Mouse (Mus musculus) testis, postnatal 14 days (tissue): Measurements from ENCODE around the gene D630039A03Rik.

ENCODE experiments used
- DNase-seq: peaks from one replicate; pipeline ENCODE4 v3.0.0; 2021; ENCODE audit warnings: low spot score

The D630039A03Rik gene

GRCm38 (mm10) chr4:57916201-57916661 is at the start of gene D630039A03Rik:
TSS of gene D630039A03Rik (minus strand) at chr4:57916297.
- peak; percentile 43 for DNase-seq

DNA sequence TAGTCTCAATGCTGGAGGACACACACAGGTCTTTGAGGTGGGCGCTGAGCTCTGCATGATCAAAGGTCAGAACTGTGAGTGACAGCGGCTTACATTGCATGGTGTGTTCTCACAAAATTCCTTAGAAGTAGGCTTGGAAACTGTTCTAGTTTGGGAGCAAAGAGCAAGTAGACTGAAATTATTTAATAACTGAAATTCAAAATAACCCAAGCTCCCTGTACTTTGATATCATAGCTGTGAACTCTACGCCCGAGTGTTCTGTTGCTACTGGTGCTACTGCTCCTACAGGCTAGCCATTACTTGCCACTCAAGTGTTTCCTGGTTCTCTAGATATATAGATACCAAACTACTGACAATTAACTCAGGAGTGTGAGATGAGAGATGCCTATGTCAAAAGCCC is 49.4 kb upstream of the D630039A03Rik start:
- DNase-seq: no peak

DNA sequence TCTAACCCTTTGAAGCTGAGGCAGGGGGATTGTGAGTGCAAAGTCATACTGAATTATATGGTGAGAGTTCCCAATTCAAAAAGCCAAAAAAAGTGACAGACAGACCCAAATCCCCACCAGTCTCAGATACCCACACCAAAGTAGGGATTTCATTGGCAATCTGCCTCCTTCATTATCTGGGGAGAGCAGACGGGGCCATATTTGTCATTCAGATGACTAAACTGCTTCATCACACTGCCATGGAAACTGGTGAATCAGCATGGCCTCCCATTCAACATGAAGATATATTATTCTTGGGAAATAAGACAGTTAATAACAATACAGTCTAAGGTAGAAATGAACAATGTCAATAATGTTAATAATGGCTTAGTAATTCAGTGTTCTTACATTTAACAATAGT is 48.0 kb upstream of the D630039A03Rik start:
- DNase-seq: no peak

- no peak for DNase-seq
Observed at GRCm38 (mm10) chr4:57959056-57959455, 43.0 kb upstream of the D630039A03Rik start.

GRCm38 (mm10) chr4:57958098-57958497 is 42.0 kb upstream of the D630039A03Rik start:
- no peak for DNase-seq

DNA sequence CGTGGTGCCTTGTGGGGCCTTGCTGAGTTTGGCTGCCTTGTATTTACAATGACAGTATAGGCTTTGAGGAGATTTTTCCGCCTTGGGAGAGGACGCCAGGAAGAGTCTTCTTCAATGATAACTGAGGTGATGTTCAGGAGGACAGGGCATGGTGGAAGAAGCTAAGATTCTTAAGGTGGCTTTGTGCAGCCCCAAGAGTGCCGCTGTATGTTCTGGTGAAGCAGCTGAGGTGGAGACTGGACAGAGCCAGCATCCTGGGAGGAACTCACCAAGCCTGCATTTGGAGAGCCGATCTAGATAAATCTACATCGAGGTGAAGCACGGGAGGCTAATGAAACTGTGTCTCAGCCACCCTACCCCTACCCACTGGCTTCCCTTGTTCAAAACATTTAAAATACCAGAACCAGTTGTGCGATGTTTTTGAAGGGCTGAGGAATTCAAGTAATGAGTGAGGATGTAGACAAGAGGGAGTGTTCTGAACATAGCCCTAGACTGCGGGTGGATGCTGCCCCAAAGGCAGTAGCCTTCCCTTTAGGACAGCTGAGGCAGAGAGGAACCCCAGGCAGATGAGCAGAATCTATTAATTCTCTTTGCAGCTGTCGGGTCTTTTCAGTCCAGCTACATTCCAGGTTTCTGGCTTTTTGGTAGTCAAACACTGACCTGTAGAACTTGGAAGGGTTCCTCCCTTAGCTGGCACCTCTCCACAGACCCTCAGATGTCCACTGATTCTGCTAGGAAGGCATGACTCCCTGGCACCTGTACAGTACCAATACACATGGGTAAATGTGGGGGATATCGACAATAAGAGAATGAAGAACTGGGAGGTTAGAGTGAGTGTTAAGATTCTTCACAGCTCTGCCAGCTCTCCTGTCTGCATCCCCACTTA is 41.3 kb upstream of the D630039A03Rik start:
- DNase-seq: no peak

GRCm38 (mm10) chr4:57956029-57956960 is 40.2 kb upstream of the D630039A03Rik start, which contains the start of gene Txn1:
TSS of gene Txn1 (minus strand) at chr4:57956411.
- DNase-seq: peak; percentile 95

DNA sequence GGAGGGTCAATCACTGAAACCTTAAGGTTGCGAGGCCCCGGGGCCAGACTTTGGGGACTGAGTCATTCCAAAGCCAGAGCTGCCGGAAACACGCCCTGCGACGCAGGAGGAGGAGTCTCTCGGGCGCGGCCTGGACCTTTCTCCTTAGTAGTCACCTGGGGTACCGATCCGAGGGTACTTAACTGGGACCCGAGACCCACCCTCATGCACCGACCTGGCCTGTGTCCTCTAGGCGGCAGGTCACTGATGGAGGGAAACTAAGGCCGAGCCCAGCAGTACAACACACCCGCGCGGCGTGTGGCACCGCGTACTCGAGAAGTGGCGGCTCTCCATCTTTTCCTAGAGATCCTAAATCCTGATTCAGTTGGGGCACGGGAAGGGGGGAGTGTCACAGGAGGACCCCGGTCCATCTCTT is 39.5 kb upstream of the D630039A03Rik start:
- peak; percentile 68 for DNase-seq

DNA sequence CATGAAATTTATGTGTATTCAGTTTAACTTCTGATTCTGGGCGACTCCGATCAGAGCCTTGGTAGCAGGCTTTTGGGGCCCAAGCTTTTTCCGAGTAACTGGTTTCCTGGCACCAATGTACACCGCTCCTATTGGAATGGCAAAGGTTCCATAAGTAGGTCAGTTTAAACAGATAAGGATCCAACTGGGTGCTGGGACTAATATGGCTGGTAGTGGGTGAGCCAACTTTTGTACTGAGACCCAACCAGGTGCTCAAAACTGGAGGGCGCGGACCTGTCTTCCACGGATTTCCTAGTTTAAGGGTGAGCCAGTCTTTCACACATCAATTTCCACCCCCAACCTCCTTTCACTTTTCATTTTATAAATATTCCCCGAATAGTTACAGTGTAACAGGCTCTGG is 38.9 kb upstream of the D630039A03Rik start:
- DNase-seq: no peak

DNA sequence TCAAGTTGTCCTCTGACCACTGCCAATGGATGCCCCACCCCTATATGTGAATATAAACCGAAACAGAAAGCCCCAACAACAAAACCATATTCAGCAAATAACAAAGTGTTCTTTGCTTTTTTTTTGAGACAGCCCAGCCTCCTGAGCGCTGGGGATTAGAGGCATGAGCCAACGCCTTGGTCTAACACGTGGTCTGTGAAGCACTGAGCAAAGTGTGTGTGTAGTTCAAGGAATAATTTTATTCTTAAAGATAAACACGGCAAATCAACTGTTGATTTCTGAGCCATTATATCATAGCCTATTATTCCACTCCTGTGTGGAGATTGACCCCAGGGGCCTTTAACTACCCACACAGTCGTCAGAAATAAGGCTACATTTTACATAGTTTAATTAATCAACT is 38.5 kb upstream of the D630039A03Rik start:
- no peak for DNase-seq

DNA sequence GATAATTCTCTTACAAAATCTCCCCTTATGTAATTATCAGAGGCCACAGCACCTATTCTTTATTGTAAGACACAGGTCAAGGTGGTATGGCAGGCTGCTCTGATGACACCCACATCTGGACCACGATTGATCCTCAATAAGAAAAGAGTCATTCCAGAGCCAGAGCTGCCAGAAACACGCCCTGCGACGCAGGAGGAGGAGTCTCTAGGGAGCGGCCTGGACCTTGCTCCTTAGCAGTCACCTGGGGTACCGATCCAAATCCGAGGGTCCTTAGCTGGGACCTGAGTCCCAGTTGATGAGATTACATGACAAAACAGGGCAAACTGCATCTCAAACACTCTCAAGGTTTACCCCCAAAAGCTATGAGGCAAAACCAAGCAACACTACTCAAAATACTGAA is 37.7 kb upstream of the D630039A03Rik start:
- DNase-seq: no peak

- no peak for DNase-seq
Observed at GRCm38 (mm10) chr4:57952891-57953290, 36.8 kb upstream of the D630039A03Rik start.

GRCm38 (mm10) chr4:57952416-57952815 is 36.3 kb upstream of the D630039A03Rik start:
- no peak for DNase-seq

GRCm38 (mm10) chr4:57949866-57950265 is 33.8 kb upstream of the D630039A03Rik start:
- no peak for DNase-seq

DNA sequence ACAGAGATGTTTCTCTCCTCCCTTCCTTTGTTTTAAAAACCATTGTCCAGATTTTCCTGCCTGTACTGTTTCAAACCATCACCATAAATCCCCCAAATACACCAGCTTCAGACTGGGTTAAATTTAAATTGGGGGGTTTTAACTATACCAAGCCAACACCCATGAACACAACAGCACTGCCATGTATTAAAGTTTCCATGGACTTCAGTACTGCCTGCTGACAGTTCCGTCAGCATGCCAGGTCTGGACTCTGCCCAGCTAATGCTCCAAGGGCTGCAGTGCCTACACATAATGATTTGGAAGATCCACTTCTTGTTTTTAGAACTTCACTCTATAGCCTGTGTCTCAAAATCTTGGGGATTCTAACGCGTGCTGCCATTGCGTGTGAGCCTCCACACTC is 31.4 kb upstream of the D630039A03Rik start:
- DNase-seq: no peak

DNA sequence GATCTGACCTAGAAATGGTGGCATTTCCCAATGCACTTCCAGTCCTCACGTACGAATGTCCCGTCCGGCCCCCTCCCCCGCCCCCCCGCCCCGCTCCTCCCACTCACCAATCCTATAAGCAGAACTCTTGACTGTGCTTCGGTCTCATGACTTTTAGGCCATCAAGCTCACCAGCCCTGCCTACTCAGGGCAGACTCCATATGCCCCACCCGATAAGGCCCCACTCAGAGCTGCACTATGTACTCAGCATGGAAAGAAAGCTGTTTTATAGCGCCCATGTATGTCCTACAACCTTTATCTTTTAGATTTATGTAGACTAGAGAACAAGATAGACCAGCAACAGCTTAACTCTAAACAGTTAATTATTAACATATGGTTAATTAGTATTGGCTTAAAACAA is 30.9 kb upstream of the D630039A03Rik start:
- no peak for DNase-seq

GRCm38 (mm10) chr4:57942892-57943291 is 26.8 kb upstream of the D630039A03Rik start:
- no peak for DNase-seq

- no peak for DNase-seq
Observed at GRCm38 (mm10) chr4:57940631-57941030, 24.5 kb upstream of the D630039A03Rik start.

- DNase-seq: no peak
Observed at GRCm38 (mm10) chr4:57937292-57937691, 21.2 kb upstream of the D630039A03Rik start.

- DNase-seq: no peak
Observed at GRCm38 (mm10) chr4:57934181-57934580, 18.1 kb upstream of the D630039A03Rik start.

GRCm38 (mm10) chr4:57930559-57931170 is 14.6 kb upstream of the D630039A03Rik start:
- DNase-seq: no peak
